Mouse (Mus musculus) adrenal gland, postnatal 4 days (tissue): Measurements from ENCODE around the gene Fam71d. TPM values are rescaled to one million over a fixed set of nuclear protein-coding genes. Genes with fewer than 3 reads are reported as not detected.

Experiments used
- DNase-seq, 2 experiments: peaks; one replicate each; pipeline ENCODE4 v3.0.0; 2021 to 2022; ENCODE audit warnings: low spot score in 2 of 2, mixed read lengths in 2 of 2
- long read RNA-seq, 2 experiments: library from polyadenylated mRNA; stranded (forward); transcript quantifications; one replicate each; pipeline ENCODE4 v2.0.0; 2021
- total RNA-seq, 2 experiments: library from RNA; stranded (reverse); gene quantifications; 2 replicates each; pipeline ENCODE4 v1.2.3; 2021

Gene Fam71d
- under 1 TPM in 1 of 2 experiments, not detected in 1; 0.36 TPM for total RNA-seq
- long read RNA-seq, experiment 1 = 0 reads
- long read RNA-seq, experiment 2 = 0 reads

- DNase-seq = no peak
Measured at GRCm38 (mm10) chr12:78691325-78691724, at the start of gene Fam71d. TSS of gene Fam71d (plus strand) at chr12:78691535.

- DNase-seq = no peak
Measured at GRCm38 (mm10) chr12:78643691-78644090, 47.6 kb upstream of the Fam71d start.

- no peak for DNase-seq
Measured at GRCm38 (mm10) chr12:78645282-78645681, 46.1 kb upstream of the Fam71d start.

- DNase-seq = no peak
Measured at GRCm38 (mm10) chr12:78659718-78660304, 31.5 kb upstream of the Fam71d start.

GRCm38 (mm10) chr12:78678101-78678806, 13.1 kb upstream of the Fam71d start:
- DNase-seq = no peak

GRCm38 (mm10) chr12:78678807-78679189, 12.5 kb upstream of the Fam71d start:
- no peak for DNase-seq

- no peak for DNase-seq
Measured at GRCm38 (mm10) chr12:78681048-78681447, 10.3 kb upstream of the Fam71d start.

- DNase-seq = no peak
Measured at GRCm38 (mm10) chr12:78682279-78682678, 9.1 kb upstream of the Fam71d start.

- no peak for DNase-seq
Measured at GRCm38 (mm10) chr12:78685669-78686215, 5.6 kb upstream of the Fam71d start.

- no peak for DNase-seq
Measured at GRCm38 (mm10) chr12:78688876-78689275, 2.5 kb upstream of the Fam71d start.

GRCm38 (mm10) chr12:78693281-78693680, 1.9 kb downstream of the Fam71d start:
- DNase-seq = no peak

- DNase-seq = no peak
Measured at GRCm38 (mm10) chr12:78717783-78718182, 26.4 kb downstream of the Fam71d start.

GRCm38 (mm10) chr12:78727723-78728122, 36.4 kb downstream of the Fam71d start:
- DNase-seq = no peak

GRCm38 (mm10) chr12:78739633-78740032, 48.3 kb downstream of the Fam71d start:
- no peak for DNase-seq

- DNase-seq = no peak
Measured at GRCm38 (mm10) chr12:78740289-78740688, 49.0 kb downstream of the Fam71d start.

- no peak for DNase-seq
Measured at GRCm38 (mm10) chr12:78746226-78746625, 54.9 kb downstream of the Fam71d start.

GRCm38 (mm10) chr12:78747406-78747805, 56.1 kb downstream of the Fam71d start:
- no peak for DNase-seq

- no peak for DNase-seq
Measured at GRCm38 (mm10) chr12:78748113-78748512, 56.8 kb downstream of the Fam71d start.

- peak; percentile 89 to 92 for DNase-seq
Measured at GRCm38 (mm10) chr12:78748557-78749377, 57.4 kb downstream of the Fam71d start, which contains the start of gene Mpp5. TSS of gene Mpp5 (plus strand) at chr12:78748907.

- peak; percentile 32 to 38 for DNase-seq
Measured at GRCm38 (mm10) chr12:78749378-78749801, 58.1 kb downstream of the Fam71d start.

GRCm38 (mm10) chr12:78761979-78762378, 70.6 kb downstream of the Fam71d start:
- no peak for DNase-seq
